Mouse (Mus musculus): ENCODE measurements around the gene Mup6.
"Not testable (repeated sequence)": the region's sequence is repeated elsewhere in the genome, so short reads cannot be mapped to it uniquely, and the experiment has no call there.

Mup6 gene

DNA sequence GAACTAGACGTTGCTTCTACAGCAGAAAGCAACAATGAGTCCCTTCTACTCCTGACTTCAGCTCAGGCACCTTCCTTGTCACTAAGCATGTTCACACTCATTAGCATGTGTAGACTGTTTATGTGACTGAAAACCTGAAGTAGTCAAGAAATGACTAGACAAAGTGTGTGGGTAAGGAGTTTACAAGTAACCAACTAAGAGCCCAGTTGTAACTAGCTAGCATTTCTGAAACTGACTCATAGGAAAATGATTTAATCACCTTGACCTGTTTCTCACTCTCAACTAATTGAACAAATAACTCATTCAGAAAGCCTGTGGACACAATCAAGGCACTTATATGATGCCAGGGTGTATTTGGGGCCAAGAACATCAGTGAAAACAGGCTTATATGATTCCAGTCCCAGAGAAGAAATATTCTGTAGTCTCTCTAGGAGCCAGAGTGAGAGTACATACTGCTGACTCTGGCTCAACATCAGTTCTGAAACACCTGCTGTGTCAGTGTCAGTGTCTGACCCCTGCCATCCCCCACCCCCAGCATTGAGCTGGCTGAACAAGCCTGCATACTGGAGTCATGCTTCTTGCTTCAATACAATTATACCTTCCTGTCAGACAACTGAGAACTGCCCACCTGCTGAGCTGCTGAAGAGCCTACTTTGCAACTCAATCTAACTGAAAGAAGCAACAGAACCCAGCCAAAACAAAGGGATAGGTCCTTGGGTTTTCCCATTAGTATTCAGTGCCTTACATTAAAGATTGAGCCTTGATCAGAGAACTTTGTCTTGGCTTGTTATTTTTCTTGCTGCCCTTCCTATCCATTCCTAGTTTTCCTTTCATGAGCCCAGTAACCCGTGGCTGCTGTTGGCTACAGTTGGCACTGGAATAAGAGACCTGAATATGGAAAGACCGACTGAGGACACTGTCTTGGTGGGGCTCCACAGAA is at the start of gene Mup6:
Mup6 (plus strand) TSS at position 890 of the 940 bp plus-strand sequence.
- DNase-seq, result no peak

DNA sequence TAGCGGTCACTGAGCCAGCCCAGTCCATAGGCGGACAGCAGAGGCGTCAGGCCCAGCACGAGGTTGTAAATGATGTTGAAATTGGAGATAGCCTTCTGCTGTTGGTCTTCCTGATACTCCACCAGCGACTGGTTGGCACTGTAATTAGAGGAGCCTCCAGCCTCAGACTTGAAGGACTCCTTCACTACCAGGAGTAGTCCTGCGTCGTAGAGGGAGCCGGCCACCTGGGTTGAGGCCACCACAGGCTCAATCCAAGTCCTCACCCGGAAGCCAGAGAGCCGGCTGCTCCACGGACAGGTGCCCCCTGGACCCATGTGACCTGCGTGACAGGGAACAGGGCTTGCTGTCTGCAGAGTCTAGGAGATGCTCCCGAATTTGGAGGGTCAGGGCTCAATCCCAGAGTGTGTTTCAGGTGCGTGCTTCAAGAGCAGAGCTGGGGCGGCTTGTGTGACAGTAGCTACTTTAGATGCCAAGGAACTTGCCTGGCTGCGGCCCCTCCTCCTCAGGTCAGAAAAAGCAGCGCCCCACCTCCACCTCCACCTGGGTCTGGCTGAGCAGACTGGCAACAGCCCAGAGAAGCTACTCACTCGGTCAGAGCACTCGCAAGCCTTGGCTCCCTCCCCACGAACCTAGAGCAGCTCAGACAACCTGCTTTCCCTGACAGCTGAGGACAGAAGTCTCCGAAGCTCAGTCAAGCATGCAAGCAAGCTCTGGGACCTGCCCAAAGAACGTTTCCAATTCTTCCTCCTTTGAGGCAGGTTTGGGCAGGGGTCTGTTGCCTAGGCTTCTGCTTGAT is 49.3 kb upstream of the Mup6 start, which contains the start of gene Slc46a2:
Slc46a2 (minus strand) TSS at position 449 of the 796 bp plus-strand sequence.
- DNase-seq, result no peak

DNA sequence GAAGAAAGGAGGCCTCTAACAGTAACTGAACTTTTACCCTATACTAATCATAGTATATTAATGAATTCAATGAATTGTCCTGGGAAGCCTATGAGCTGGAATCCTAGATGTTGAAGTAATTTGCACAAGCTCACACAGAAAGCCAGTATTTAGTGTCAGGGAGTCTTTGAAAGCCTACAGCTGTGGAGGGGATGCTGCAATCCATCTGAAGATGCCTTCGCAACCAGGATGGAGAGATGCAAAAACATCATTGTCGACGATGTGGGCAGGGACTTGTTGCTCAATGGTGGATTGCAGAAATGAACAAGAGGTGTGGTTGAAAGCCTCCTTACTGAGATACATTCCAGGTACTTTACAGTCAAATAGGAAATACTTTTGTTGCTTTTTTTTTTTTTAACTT is 46.1 kb upstream of the Mup6 start:
- DNase-seq, result no peak

DNA sequence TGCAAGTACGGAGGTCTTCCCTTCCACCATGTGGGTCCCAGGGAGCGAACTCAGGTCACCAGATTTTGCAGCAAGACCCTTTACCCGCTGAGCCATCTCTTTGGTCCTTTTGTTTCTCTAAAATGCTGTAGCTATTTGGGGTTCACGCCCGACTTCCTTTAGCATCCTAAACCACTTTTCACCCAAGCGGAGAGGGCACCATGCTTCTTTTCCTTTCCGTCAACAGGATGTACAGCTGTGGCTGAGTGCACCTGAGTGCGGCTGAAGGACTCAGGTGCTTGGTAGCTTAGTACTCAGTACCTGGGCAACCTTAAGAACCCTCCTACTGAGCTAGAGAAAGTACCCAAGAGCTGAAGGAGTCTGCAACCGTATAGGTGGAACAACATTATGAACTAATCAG is 39.0 kb upstream of the Mup6 start:
- peak; percentile 31 to 51 for DNase-seq

DNA sequence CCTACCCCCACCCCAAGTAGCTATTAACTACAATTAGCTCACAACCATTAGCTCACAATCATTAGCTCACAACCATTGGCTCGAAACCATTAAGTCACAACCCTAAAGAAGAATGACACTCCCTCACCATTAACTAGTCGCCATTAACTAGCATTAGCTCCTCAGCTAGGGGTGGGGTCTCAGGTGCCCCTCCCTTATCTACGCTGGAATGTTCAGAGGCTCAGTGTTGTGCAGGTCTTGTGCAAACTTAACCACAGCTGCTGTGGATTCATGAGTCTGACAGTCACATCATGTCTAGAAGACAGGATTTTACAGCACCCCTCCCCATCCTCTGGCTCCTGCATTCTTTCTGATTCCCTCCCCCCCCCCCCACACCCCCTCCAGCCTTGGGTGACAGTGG is 36.4 kb upstream of the Mup6 start:
- no peak for DNase-seq

GRCm38 (mm10) chr4:59928347-59928746 is 35.7 kb upstream of the Mup6 start:
- DNase-seq, result peak; percentile 79 to 84

DNA sequence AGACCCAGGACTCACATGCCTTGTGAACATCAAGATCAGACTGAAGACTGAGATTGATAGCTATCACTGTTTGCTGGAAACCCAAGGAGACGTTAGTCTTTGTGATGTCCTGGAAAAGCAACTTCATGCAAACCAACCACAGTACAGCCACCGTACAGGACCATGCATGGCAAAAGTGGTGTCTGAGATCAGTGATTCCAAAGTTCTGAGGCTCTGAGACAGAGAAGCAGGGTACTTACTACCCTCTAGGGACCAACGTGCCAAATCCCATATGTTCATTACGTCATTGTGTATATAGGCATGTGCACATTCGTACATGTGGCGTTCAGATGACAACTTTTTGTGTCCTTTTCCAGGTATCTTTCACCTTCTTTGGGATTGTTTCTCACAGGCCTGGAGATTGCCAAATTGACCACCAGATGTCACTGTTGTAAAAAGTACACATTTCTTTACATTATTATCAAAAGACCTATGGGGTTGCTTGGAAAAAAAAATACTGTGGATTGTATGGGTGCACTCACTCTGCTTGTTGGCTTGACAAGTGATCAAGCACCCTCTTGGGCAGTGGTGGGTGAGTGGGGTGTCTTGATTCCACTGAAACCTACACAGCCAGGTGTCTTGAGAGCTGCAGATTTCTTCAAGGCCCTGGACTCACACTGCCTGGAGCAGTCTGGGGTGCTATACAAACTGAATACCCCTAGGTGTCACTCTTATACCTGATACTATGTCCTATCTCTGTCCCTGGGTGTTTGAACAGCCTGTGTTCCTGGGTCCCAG is 31.4 kb upstream of the Mup6 start:
- peak; percentile 16 to 27 for DNase-seq

GRCm38 (mm10) chr4:59937543-59937942 is 26.6 kb upstream of the Mup6 start:
- DNase-seq, result no peak

- DNase-seq, result no peak
Measured at GRCm38 (mm10) chr4:59960610-59961009, 3.5 kb upstream of the Mup6 start, which contains the start of gene Mup4. Gene Mup4, minus strand, starts transcription at chr4:59960710.

DNA sequence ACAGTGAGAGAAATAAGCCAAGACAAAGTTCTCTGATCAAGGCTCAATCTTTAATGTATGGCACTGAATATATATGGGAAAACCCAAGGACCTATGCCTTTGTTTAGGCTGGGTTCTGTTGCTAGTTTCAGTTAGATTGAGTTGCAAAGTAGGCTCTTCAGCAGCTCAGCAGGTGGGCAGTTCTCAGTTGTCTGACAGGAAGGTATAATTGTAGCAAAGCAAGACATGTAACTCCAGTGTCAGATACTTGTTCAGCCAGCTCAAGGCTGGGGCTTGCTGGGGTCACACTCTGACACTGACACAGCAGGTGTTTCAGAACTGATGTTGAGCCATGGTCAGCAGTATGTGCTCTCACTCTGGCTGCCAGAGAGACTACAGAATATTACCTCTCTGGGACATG is 33.8 kb downstream of the Mup6 start:
- not testable (repeated sequence) for DNase-seq

- not testable (repeated sequence) for DNase-seq
Measured at GRCm38 (mm10) chr4:60020141-60020540, 56.0 kb downstream of the Mup6 start.

GRCm38 (mm10) chr4:60029334-60030111 is 65.4 kb downstream of the Mup6 start:
- DNase-seq, result not testable (repeated sequence)

Data from thymus, postnatal 36 days (tissue).